Mouse (Mus musculus) thymus, adult 2 months (tissue): Measurements from ENCODE around the gene Stk36.

Experiments used
- CTCF ChIP-seq: fragments of 200-500 bp; IDR thresholded peaks from 2 replicates; pipeline ENCODE4 v1.5.1; 2012; ENCODE audit warnings: mild to moderate bottlenecking, control low read depth, low read length, moderate library complexity, borderline replicate concordance; ENCODE audit not compliant: control insufficient read depth, poor library complexity, insufficient read depth; ENCODE audit errors: extremely low read depth
- POLR2A ChIP-seq: fragments of 200-500 bp; IDR thresholded peaks from 2 replicates; pipeline ENCODE4 v1.6.1; 2012; ENCODE audit warnings: mild to moderate bottlenecking, low read length, control low read depth, moderate library complexity; ENCODE audit not compliant: control insufficient read depth, poor library complexity, insufficient read depth; ENCODE audit errors: extremely low read depth

DNA sequence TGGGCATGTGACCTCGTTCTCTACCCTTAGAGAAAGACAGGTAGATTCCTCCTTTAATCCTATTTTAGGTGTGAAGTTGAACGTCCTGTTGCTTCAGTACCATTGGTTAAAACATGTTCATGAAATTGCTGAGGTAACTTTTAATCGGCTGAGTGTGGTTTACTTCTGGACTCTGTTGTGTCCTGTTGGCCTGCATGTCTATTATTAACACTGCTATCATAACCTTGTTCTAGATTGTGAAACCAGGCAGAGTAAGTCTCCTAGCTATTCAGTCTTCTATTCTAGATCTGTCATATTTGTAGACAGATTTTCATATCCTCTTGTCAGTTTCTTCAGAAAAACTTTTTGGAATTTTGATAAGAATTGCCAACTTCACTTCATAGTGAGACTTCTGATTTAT is 67.1 kb downstream of the Stk36 start:
- TF ChIP-seq POLR2A (no peak), CTCF (no peak)
